Mouse (Mus musculus): ENCODE results near the gene Parp9.
"Not testable (repeated sequence)": the region's sequence is repeated elsewhere in the genome, so short reads cannot be mapped to it uniquely, and the experiment has no call there.

Gene Parp9

DNA sequence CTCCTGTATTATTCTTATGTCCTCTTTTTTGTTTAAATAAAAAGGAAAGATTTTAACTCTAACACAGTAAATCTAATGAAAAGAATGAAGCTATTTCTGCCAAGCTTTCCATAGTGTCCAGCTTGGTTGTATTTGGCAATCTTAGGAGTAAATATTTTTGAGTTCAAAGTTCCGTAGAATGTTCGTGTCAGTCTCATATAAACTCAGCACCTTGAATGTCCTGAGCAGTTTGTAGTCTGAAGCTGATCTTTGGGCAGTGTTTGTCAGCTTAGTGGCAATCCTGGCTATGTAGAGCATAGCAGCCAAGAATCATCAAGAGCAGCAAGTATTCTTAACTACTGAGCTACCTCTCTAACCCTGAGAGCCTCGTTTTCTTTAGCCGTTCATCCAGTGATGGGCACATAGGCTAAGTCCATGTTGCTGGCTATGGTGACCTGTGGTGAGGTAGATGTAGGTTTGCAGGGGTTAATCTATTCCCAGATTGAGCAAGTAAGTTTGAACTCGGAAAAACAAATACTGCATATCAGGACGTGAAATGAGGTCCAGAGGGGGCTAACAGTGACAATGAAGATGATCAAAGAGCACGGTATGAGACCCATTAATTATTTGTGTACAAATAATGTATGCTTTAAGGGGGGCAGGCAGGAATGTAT lies 14.6 kb upstream of the Parp9 start:
- in situ Hi-C loops (cut with MboI; ENCODE audit: low sequenced_read_pairs): no loop called here

- in situ Hi-C loops (cut with MboI; ENCODE audit: low sequenced_read_pairs): no loop called here
These were observed 13.9 kb upstream of the Parp9 start for GRCm38 (mm10) chr16:35924341-35924740.

DNA sequence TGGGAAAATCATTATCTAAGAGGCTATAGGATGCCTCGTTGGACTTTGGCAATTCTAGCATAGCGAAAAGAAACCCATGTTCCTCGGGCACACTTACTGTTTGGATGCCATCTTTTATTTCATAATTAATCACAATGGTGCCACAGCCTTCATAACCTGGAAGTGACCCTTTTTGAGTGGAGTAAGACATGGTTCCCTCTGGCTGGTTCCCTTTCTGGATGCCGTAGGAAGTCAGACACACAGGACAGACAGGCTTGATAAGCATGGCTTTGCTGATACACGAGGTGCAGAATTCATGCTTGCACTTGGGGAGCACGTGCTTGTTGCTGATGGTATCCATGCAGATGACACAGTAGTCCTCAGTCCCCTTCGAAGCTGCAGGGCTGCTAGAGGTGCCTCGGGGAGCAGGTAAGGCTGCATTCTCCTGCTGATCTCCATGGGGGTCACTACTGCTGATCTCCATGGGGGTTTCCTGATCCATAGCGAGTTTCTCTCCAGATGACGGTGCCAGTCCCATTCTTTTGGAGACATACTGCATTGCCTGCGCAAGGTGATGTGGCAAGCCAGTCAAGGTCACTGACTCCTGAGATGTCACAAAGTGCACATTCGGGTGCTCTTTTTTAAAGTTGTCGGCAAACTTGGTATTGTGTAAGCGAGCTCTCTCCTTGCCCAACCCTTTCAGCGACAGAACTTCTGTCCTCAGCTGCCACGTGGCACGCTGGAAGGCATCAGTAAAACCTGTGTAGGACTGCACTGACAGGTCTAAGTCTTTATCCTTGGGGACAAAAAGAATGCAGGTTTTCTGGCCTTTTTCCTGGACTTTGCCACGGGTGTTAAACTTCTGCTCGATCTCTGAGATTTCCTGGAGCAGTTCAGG lies 5.9 kb upstream of the Parp9 start:
- in situ Hi-C loops (cut with MboI; ENCODE audit: low sequenced_read_pairs): no loop called here

DNA sequence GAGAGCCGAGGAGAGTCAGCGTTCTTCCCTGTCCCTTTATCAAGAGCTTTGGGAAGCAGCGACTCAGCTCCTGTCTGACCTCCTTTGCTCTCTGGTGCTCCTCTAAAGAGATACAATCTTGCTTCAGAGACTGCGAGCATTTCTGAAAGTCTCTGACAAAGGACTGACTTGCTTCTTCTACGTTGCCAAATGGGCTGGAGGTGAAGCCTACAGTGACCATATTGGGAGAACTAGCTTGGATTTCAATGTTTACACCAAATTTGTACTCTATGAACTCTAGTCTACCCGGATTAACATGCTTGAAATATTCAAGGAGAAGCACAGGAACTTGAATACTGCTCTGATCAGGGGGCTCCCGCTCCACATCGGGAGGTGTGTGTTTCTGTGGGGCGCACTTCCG lies 5.1 kb upstream of the Parp9 start:
- in situ Hi-C loops (cut with MboI; ENCODE audit: low sequenced_read_pairs): no loop called here

DNA sequence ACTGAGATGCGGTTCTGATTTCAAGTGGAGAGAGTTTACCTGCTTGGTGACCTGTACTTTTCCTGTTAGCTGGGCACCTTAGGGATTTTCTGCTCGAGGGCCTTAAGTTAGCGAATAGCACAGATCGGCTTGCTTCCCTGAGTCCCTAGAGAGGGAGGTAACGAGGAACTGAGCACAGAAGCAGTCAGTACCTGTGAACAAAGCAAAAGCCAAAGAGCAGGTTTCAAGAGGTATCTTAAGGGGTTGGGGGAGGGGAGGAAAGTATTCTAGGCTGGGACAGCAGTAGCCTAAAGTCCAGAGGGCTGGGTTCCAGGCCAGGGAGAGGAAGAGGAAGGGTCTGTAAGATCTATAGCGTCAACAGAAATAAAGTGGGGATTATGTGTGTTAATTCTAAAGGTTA lies 991 bp downstream of the Parp9 start:
- in situ Hi-C loops (cut with MboI; ENCODE audit: low sequenced_read_pairs): no loop called here

DNA sequence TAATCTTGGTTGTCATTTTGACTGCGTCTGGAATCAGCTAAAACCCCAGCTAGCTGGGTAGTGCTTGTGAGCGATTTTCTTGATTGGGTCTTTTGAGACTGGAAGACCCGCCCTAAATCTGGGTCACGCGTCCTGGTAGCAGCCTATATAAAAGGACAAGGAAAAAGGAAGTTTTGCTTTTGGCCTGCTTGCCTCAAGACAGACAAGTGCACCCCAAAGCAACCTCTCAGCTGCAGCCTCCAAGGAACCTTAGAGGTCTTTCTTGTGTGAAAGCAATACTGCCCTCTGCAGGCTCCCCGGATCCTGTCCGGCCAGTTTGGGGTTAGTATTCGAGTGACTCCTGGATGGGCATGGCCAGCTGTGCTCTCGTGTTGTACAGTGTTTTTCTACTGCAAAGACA lies 1.4 kb downstream of the Parp9 start:
- in situ Hi-C loops (cut with MboI; ENCODE audit: low sequenced_read_pairs): no loop called here

GRCm38 (mm10) chr16:35941382-35941781 lies 3.1 kb downstream of the Parp9 start:
- in situ Hi-C loops (cut with MboI; ENCODE audit: low sequenced_read_pairs): no loop called here

DNA sequence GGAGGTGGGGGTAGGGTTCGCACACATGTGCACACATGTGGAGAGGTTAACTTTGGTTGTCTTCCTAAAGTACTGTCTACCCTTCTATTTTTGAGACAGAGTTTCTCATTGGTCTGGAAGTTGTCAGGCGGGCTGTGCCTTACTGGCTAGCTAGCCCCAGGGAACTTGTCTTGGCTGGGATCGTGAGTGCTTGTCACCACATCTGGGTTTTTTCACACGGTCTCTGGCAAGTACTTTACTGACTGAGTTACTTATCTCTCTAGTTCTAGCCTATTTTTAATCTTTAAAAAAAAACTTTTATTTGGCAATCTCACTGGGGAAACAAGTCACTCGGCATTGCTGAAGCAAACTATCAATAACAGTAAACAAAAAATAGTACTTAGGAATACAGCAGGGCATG lies 11.0 kb downstream of the Parp9 start:
- in situ Hi-C loops (cut with MboI; ENCODE audit: low sequenced_read_pairs): no loop called here

- in situ Hi-C loops (cut with MboI; ENCODE audit: low sequenced_read_pairs): no loop called here
These were observed 12.9 kb downstream of the Parp9 start for GRCm38 (mm10) chr16:35951216-35951615.

DNA sequence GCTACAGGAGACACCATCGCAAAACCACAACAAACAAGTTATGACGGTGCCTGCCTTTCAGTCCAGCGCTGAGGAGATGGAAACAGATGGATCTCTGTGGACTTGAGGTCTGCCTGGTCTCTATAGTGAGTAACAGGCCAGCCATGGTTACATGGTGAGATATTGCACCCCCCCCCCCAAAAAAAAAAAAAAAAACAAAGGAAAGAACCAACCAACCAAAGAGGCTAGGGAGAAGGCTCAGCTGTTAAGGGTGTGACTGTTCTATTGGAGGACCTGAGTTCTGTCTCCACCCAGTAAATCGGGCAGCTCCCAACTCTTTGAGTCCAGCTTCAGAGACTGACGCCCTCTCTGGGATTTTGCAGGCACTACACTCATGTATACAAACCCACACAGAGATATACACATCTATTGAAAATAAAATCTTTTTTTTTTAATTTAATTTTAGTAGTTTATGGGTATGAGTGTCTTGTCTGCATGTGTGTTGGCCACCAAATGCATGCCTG lies 14.4 kb downstream of the Parp9 start:
- in situ Hi-C loops (cut with MboI; ENCODE audit: low sequenced_read_pairs): no loop called here

GRCm38 (mm10) chr16:35965991-35966390 lies 27.7 kb downstream of the Parp9 start:
- in situ Hi-C loops (cut with MboI; ENCODE audit: low sequenced_read_pairs): not testable (repeated sequence)

DNA sequence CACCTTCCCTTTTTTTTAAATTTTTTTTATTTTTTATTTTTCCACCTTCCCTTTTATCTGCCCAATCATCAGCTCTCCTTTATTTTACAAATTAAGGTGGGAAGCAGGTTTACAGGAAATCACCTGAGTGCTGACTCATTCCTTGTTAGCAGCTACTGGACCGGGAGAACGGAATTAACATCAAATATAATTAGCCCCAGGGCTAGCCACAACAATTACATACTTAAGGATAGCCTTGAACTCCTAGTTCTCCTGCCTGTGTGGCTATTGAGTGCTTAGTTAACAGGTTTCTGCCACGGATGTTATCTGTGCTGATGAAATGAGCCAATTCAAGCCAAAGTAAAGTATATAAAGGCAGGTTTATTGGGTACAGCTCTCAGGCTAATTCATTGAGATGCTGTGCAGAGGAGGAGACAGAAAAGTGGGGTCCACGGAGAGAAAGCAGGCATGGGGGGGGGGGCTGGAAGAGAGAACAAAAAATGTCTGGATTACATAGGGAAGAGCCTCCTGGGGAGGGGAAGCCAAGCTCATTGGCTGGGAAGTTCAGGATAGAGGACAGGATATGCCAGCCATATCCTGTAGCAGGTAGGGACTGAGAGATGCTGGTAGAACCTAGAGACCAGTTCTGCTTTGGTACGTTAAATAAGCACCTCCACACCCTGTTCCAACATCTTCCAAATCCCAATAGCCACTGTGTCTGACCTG lies 28.3 kb downstream of the Parp9 start:
- in situ Hi-C loops (cut with MboI; ENCODE audit: low sequenced_read_pairs): no loop called here

DNA sequence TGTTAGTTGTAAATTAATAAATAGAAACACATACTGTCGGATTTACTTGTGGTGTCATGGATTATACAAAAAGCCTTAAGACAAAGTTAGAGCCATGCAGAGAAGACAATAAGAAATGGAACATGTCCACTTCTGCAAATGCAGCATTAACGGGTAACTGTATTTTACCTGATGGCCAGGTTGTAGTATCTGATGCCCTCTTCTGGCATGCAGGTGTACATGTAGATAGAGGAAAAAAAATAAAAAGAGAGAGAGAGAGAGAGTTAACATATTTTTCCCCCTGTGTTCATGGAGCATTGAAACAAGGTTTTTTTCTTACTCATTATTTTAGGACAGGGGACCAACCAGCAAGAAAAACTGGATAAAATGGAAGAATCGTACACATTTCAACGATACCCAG lies 29.0 kb downstream of the Parp9 start:
- in situ Hi-C loops (cut with MboI; ENCODE audit: low sequenced_read_pairs): no loop called here

DNA sequence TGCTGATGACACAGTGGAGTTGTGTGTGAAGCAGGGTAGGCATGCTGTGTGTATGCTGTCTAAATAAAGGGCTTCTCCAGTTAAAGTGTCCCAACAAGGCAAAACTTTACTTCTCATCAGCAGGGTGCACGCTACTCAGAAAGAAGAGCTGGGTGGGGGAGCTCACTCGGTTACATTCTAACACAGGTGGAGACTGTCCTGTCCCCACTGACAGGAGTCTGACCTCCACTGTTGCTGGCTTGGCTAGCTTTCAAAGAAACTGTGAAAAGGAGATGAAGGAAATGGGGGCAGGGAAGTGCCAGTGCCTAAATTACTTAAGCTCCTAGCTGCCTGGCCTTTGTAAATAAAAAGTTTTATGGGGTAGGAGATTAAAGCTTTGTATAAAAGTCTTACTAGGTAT lies 29.9 kb downstream of the Parp9 start:
- in situ Hi-C loops (cut with MboI; ENCODE audit: low sequenced_read_pairs): no loop called here

DNA sequence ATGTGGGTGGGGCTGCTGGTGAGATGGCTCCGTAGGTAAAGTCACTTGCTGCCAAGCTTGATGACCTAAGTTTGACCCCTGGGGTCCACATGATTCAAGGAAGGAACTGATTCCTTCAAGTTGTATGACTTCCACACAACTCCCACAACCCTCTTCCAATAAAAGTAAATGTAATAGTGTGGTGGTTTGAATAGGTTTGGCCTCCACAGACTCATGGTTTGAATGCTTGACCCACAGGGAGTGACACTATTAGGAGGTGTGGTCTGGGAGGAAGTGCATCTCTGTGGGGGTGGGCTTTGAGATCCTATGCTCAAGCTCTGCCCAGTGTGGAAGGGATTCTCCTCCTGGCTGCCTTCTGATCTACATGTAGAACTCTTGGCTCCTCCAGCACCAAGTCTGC lies 35.8 kb downstream of the Parp9 start:
- in situ Hi-C loops (cut with MboI; ENCODE audit: low sequenced_read_pairs): no loop called here

GRCm38 (mm10) chr16:35978450-35978849 lies 40.2 kb downstream of the Parp9 start, which contains the start of gene Kpna1:
Kpna1 (plus strand) TSS chr16:35978750.
- in situ Hi-C loops (cut with MboI; ENCODE audit: low sequenced_read_pairs): not testable (repeated sequence)

DNA sequence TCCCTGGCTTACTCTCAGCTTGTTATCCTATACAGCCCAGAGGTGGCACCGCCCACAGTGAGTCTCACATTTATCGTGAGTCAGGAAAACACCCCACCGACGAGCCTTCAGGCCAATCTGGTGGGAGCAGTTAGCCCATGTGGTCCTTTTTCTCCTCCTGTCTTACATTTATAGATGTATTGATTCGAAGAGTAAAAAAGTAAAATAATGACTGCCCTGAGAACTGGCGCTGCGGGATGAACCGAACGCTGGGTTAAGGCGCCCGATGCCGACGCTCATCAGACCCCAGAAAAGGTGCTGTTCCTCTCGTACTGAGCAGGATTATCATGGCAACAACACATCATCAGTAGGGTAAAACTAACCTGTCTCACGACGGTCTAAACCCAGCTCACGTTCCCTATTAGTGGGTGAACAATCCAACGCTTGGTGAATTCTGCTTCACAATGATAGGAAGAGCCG lies 43.1 kb downstream of the Parp9 start:
- in situ Hi-C loops (cut with MboI; ENCODE audit: low sequenced_read_pairs): no loop called here

DNA sequence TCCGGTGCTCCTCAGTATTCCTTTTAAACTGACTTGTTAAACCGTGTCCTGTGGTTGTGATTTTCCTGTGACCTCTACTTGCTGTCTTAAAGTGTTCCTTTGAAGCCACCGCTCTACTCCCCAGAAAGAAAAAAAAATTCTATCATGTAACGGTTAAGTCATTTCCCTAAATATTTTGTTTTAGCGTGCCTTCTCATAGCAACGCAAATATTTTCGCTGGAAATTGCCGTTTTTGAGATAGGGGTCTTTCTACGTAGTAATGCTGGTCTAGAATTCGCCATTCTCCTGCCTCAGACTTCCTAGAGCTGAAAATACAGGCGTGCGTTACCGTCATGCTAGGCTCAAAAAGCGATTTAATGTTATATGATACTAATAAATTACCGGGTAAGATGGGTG lies 44.2 kb downstream of the Parp9 start:
- in situ Hi-C loops (cut with MboI; ENCODE audit: low sequenced_read_pairs): no loop called here

DNA sequence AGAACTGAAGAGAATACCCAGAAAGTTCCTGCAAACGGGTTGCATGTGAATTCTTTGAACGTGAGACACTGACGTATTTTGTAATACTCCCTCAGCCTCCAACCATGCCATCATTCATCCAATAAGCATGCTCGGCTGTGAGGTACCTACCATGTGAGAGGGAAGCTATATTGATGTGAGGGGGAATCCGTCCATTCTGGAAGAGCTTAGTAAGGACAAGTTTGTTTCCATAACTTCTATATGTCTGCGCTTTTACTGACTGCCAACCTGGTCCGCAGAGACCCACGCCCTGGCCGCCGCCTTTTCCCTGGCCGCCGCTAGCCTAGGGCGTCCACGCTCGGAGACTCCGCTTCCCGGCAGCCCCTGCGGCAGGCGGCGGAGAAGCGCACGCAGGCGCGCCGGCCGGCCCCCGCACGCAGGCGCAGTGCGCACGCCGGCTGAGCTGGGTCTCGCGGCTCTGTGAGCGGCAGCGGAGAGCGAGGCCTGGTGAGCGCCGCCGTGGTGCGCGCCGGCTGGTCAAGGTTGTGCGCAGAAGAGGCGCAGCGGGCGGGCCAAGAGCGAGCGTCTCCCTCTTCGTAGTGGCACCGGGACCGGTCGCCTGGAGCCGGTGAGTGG lies 44.7 kb downstream of the Parp9 start:
- in situ Hi-C loops (cut with MboI; ENCODE audit: low sequenced_read_pairs): no loop called here

- in situ Hi-C loops (cut with MboI; ENCODE audit: low sequenced_read_pairs): no loop called here
These were observed 45.3 kb downstream of the Parp9 start for GRCm38 (mm10) chr16:35983517-35984101.

GRCm38 (mm10) chr16:35984471-35984870 lies 46.2 kb downstream of the Parp9 start:
- in situ Hi-C loops (cut with MboI; ENCODE audit: low sequenced_read_pairs): no loop called here

All from CH12F3 (cell line).